Mouse (Mus musculus) cortical plate, adult 2 months (tissue): ENCODE data around the gene Hjurp.

Experiments
- CTCF ChIP-seq: fragments of 200-500 bp; IDR thresholded peaks from 2 replicates; pipeline ENCODE4 v1.5.1; 2011; ENCODE audit warnings: mild to moderate bottlenecking, control low read depth, low read length; ENCODE audit not compliant: insufficient read depth; ENCODE audit errors: extremely low read depth
- POLR2A ChIP-seq: fragments of 200-500 bp; IDR thresholded peaks from 2 replicates; pipeline ENCODE4 v1.6.1; 2011; ENCODE audit warnings: mild to moderate bottlenecking, low read length, control low read depth; ENCODE audit not compliant: insufficient read depth; ENCODE audit errors: extremely low read depth

GRCm38 (mm10) chr1:88304261-88304985 is 27.0 kb upstream of the Hjurp start:
- TF ChIP-seq POLR2A (no peak), CTCF (no peak)
